Mouse (Mus musculus) heart, postnatal 36 days (tissue): ENCODE results near the gene Hfm1. TPM values are rescaled to one million over a fixed set of nuclear protein-coding genes. Genes with fewer than 3 reads are reported as not detected.

ENCODE experiments used
- DNase-seq, 2 experiments: peaks; one replicate each; pipeline ENCODE4 v3.0.0; 2021 to 2022
- intact Hi-C: fragments of 180-260 bp; cut with DNase I; formaldehyde crosslinking; loops from one replicate; pipeline ENCODE4 v1.15.1; 2025
- total RNA-seq, 2 experiments: library from RNA; stranded (reverse); gene quantifications; 2 replicates each; pipeline ENCODE4 v1.2.3; 2021

Gene Hfm1
- not detected for total RNA-seq

GRCm38 (mm10) chr5:106925488-106926368, at the start of gene Hfm1:
TSS of gene Hfm1 (minus strand) at chr5:106926321.
- peak; percentile 11 to 22 for DNase-seq
- intact Hi-C loops = no loop called here

- no peak for DNase-seq
- intact Hi-C loops = no loop called here
Observed at GRCm38 (mm10) chr5:106973883-106974282, 47.8 kb upstream of the Hfm1 start.

- intact Hi-C loops = loop anchor here (10.0 kb wide), 2 partner anchors 103 to 627 kb away; partner anchors contain the start of genes Glmn and Rpap2
- DNase-seq = no peak
Observed at GRCm38 (mm10) chr5:106967578-106967977, 41.5 kb upstream of the Hfm1 start.

DNA sequence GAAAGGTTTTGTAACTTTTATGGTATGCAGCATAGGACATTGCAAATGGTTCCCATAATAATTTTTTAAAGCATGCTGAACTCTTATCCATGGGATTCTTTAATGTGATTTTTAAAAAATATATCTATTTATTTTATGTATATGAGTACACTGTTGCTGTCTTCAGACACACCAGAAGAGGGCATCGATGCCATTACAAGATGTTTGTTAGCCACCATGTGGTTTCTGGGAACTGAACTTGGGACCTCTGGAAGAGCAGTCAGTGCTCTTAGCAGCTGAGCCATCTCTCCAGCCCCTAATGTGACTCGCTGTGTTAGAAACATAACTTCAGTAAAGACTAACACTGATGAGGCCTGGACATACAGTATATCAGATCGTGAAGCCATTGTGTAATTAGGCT, 40.3 kb upstream of the Hfm1 start:
- DNase-seq = no peak
- intact Hi-C loops = loop anchor here (10.0 kb wide), 2 partner anchors 102 to 628 kb away; partner anchors contain the start of genes Glmn and Rpap2

DNA sequence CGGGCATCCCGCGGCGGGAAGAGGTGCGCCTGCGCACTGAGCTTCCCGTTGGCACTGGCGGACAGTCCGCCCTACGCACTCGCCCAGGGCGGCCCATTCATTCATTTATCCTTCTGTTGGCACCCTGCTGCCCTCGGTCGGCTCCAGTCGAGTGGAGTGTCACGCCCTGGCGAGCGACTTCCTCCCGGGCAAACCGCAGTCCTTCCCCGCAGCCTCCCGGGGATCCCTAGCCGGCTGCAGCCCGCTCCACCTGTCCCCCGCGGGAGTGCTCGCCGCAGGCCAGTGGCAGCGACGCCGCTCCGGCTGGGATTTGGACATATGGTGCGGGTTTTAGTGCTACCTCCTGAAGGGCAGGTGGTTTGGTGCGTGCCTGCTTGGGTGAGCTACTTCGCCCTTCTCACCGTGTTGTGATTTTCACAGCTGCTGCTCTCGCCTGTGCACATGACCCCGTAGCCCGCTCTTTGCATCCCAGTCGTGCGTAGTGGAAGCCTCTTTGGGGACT, 38.4 kb upstream of the Hfm1 start:
- intact Hi-C loops = loop anchor here (10.0 kb wide), 2 partner anchors 100 to 630 kb away; partner anchors contain the start of genes Glmn and Rpap2
- DNase-seq = no peak

- intact Hi-C loops = loop anchor here (10.0 kb wide), 2 partner anchors 99 to 631 kb away; partner anchors contain the start of genes Glmn and Rpap2
Observed at GRCm38 (mm10) chr5:106963584-106964512, 37.7 kb upstream of the Hfm1 start, which contains the start of gene Cdc7. TSS of gene Cdc7 (plus strand) at chr5:106964322.

DNA sequence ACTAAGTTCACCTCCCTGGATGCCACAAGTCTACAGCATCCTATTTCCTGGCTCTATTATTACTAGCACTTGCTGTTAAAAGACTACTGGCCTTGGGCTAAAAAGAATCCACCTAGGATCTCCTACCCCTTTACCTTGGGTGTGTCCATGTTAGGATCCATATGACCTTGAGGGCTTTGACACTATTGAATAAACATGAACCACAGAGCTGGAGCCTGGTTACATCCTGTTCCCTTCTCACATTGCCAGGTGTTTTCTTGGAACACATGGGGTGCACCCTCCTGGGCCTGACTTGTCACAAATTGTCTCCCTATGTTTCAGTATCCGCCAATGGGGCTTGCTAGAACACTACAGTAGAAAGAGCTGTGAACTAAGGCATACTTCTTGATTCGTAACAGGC, 34.3 kb upstream of the Hfm1 start:
- intact Hi-C loops = loop anchor here (10.0 kb wide), 2 partner anchors 96 to 634 kb away; partner anchors contain the start of genes Glmn and Rpap2
- DNase-seq = no peak

More at GRCm38 (mm10) chr5:106963584-106964512, 37.7 kb upstream of the Hfm1 start, which contains the start of gene Cdc7:
- DNase-seq = peak; percentile 95 to 97

GRCm38 (mm10) chr5:106959031-106959430, 32.9 kb upstream of the Hfm1 start:
- intact Hi-C loops = no loop called here
- DNase-seq = no peak

GRCm38 (mm10) chr5:106956467-106956866, 30.3 kb upstream of the Hfm1 start:
- DNase-seq = peak in 1 of 2 experiments; percentile 7
- intact Hi-C loops = no loop called here

GRCm38 (mm10) chr5:106948683-106949082, 22.6 kb upstream of the Hfm1 start:
- intact Hi-C loops = no loop called here
- DNase-seq = no peak

DNA sequence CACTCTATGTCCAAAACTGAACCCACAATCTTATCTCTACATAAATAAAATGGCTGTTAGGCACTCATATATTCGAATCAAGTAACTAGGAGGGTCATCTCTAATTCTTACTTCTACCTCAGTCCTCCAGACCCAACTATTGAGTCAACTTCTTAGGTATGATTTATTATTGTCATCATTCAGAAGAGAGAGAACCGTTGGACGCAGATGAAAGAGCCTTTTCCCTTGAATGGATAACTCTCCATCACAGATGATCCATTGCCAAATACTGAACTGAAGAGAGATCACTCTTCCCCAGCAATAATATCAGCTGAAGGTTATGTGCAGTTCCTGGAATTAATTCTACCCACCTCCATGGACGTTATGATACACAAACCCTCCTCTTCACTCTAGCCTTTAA, 20.2 kb upstream of the Hfm1 start:
- intact Hi-C loops = no loop called here
- no peak for DNase-seq

- intact Hi-C loops = no loop called here
- DNase-seq = no peak
Observed at GRCm38 (mm10) chr5:106927996-106928395, 1.9 kb upstream of the Hfm1 start.

- no peak for DNase-seq
- intact Hi-C loops = no loop called here
Observed at GRCm38 (mm10) chr5:106926369-106926686, 207 bp upstream of the Hfm1 start.

DNA sequence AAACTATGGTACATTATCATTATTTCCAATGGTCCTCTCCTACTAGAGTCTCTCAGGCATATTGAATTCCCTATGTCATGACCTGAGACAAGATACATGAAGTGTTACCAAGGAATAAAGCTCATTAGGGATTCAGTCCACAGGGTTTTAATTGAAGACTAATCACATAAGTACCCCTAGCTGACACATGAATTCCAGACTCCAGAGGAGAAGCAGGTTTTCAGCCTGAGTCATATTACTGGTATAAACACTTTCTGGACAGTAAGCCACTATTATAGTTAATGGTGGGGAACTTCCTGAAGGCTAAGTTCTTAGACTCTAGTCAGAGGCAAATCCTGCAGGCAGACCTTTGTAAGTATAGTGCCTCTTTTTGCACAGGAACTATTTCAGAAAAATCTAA, 6.8 kb downstream of the Hfm1 start:
- intact Hi-C loops = no loop called here
- DNase-seq = no peak

- intact Hi-C loops = no loop called here
- no peak for DNase-seq
Observed at GRCm38 (mm10) chr5:106896879-106897278, 29.2 kb downstream of the Hfm1 start.

DNA sequence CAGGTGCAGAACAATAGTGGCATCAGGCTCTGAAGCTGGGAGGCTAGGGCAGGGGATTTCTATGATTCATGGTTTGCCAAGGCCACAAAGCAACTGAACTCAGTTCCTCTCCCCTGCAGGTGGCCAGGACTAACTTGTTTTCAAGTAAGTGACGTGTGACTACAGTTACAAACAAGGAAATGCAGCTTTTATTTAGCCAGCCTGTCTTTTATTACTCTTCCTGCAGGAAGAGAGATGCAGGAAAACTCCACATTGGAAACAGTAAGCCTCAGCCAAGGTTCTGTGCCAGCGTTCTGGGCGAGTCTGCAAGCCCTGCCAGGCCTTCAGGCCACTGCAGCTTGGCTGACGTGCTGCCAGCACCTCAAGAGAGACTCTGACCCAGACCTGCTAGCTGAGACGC, 34.3 kb downstream of the Hfm1 start:
- DNase-seq = peak; percentile 40 to 49
- intact Hi-C loops = no loop called here

DNA sequence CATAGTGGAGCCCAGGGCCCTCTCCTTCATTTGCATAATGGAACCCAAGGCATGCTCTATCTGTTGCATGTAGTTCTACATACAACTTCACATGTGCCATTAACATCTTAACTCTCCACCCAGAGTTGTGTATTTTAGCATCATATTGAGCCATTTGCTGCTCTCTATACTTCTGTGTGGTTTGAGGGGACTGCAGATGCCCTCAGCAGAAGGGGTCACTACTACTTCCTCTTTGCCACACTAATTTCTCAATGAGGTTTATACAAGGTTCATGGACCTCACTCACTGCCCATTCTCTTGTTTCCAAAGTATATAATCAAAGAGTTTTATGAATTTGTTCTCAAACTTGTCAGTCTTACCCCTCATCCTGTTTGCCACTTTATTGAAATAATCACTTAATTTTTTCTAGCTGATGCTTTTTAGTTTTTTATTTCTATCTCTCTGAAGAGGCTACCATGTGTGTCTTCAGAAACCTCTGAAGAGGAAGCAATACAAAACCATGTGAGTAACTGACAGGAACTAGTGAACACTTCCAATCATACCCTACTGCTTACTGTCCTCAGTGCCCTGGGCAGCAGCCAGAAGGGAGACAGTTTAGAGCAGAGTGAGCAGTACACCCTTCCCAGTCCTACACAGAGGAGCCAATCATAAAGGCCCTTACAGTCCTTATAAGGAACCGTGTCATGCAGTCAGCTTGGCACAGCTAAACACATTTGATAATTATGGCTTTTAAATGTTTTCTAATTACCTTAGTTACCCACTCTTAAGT, 38.6 kb downstream of the Hfm1 start:
- intact Hi-C loops = no loop called here

GRCm38 (mm10) chr5:106885517-106885916, 40.6 kb downstream of the Hfm1 start:
- intact Hi-C loops = no loop called here

More for the DNA sequence above, 38.6 kb downstream of the Hfm1 start:
- no peak for DNase-seq

DNA sequence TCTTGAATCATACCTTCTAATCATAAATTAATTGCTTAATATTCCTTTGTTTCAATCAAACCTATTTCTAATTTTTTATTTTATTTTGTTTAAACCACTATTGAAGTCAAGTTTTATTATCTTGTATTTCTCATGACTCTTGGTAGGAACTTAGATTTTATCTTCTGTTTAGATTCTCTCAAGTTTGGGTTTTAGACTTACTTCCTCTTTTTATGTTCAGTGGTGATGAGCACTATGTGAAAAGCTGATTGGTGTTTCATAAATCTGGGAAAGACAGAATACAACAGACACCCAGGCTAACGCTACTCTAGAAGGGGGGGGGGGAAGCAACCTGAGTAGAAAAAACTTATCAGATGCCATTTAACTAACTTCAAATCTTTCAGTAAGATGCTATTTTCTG, 49.7 kb downstream of the Hfm1 start:
- no peak for DNase-seq
- intact Hi-C loops = loop anchor here (5.0 kb wide), 1 partner anchor 431 kb away; no protein-coding TSS in a partner anchor

More at GRCm38 (mm10) chr5:106885517-106885916, 40.6 kb downstream of the Hfm1 start:
- no peak for DNase-seq

DNA sequence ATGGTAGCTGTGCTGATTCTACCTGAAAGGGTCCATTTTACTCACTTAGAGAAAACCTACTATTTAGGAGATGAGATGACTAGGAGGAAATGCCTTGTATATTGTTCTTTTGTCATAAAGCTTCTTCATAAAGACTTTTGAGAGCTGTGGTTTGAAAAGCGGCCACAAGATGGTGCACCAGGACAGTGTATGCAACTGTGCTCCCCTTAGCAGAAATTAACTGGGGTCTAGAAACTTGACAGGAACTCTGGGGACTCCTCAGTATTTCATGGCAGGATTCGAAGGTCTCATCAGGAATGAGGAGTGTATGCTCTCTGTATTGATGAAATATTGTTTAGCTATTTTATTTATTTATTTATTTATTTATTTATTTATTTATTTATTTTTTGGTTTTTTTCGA, 65.7 kb downstream of the Hfm1 start:
- DNase-seq = peak; percentile 56 to 69
- intact Hi-C loops = loop anchor here (1.0 to 10.0 kb wide), 5 partner anchors 104 to 750 kb away; partner anchors contain the start of gene Cdc7
